Mouse (Mus musculus): Measurements from ENCODE around the gene Actr1b. TPM values are rescaled to one million over a fixed set of nuclear protein-coding genes. Genes with fewer than 3 reads are reported as not detected.

The Actr1b gene
- polyA plus RNA-seq (2015; fragmentation: Nextera tagmentation; extraction: Ambion mirVana) = 58.7 and 59.8 TPM in 2 replicates

DNA sequence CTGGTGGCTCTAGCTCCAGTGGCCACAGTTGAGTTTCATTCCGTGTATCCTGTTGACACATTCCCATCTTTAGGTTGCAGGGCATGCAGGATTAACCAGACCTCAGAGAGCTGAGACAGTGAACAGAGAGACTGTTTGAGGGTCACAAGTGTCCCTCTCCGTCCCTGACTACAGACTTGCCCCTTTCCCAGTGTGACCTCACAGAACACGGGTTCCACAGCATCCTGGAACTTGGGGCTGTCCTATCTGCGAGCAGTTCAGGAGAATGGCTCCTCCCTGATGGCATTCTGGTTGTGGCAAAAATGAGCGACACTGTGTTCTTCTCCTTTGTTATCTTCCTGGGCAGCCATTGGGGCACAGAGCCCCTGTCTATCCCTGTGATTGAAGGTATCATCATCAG is at the start of gene Actr1b:
Gene Actr1b (minus strand): TSS at position 112 of the 400 bp plus-strand sequence.

DNA sequence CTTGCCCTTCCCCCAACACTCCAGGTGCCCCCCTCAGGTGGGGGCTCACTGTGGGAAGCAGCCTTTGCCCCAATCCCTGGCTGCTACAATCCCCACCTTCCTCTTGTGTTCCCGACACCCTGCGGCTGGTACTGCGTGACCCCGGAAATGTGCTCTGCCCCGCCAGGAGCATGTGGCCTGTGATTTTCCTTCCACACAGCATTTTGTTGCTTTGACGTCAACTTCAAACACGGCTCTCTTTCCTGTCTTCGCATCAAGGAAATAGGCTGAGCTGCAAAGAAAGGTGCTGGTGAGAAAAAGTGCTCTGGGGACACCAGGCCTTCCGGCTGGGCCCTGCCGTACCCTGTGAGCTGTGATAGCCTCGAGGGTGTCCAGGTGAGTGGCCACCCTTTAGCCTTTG is 47.3 kb upstream of the Actr1b start, which contains the start of gene Zap70:
Gene Zap70 (plus strand): TSS at position 231 of the 400 bp plus-strand sequence.

DNA sequence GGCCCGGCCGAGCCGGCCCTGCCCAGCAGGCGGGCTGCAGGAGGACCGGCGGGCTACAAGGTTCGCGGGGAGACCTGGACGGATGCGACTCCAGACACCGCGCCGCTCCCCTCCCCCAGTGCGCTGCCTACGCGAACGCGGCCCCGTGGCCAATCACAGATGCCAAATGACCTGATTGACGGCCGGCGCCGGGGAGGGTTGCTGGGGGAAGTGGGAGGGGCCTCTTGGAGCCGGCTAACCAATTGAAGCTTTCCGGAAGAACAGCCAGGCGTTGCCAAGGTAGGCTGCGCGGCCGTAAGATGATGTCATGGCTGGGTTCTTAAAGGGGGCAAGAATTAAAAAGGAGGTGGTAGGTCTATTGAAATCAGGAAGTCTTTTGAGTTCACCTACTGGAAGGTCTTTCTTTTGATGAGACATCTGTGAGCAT is 4.4 kb downstream of the Actr1b start, which contains the start of gene 4933424G06Rik:
Gene 4933424G06Rik (plus strand): TSS at position 296 of the 427 bp plus-strand sequence.

DNA sequence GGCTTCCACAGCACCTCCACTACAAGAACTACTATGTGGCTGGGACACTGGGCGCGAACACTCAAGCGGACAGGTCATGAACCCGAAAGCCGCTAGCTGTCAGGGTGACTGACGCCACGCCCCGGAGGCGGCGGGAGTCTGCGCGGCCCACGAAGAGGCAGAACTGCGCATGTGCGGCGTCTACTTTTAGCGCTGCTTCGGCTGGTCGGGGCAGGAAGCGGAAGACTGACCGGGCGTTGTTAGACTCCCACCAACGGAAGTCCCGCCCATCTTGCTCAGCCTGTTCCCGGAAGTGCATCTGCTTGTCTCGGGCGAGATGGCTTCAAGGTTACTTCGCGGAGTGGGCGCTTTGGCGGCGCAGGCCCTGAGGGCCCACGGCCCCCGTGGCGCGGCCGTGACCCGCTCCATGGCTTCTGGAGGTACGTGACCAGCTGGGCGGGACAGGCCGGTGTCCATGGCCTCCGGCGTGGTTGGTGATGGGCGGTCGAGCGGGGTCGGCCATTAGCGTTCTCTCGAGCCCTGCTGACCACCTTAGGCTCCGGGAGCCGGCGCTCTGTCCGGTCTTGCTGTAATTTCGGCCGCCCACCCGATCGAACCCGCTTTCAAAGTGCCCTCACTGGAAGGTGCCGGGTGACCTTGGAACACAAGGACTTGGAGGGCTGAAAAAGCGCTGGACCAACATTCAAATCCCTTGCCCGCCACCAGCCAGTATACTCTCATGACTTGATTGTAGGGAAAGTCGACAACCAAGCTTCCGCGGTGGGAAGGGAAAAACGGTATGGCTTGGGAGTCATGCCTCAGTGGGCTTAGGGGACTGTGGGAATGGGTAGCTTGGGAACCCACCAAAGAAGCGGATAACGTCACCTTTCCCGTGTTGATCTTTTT is 22.7 kb downstream of the Actr1b start, which contains the start of gene Cox5b:
Gene Cox5b (plus strand): TSS at position 179 of the 885 bp plus-strand sequence.

DNA sequence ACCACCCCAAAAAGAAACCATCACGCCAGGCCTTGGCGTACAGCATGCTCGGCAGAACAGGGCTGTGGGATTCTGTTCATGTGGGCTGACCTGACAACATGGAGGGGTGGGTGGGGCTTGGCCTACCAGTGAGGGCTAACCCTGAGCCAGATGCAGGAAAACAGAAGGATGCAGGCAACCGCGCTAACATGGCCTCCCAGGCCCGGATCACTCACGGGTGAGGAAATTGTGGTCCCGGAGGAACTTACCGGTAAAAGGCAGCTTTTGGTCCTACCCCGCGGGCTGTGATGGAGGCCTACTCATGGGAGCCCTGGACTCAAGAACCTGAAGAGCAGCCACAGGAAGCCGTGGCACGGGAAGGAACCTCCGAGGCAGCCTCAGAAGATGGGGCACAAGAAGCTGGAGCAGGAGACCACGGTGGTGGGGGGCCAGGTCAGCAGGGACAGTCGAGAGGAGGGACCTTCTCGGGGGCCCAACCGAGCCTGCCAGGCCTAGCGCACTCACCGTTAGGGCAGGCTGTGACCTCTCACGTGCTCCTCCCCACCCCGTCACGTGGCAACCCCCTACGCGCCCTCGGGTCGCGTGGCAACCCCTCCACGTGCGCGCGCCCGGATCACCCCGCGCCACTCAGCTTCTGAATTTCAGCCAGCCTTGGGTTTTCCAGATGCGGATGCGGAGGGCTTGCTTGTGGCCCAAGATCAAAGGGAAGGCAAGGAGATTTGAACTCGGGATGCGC is 31.4 kb downstream of the Actr1b start, which contains the start of gene Fam178b:
Gene Fam178b (minus strand): TSS at position 564 of the 736 bp plus-strand sequence.

Small RNAs within 50 kb of the gene (microRNA-seq; reads per million reads assigned to microRNA genes)
- gene Gm24133 = 0 reads per million in 2 experiments

Other genes starting within 250 kb of the Actr1b start
- 5.9 TPM in 2 replicates for gene Cnnm4, start 242.8 kb downstream of the Actr1b start, polyA plus RNA-seq (2015; fragmentation: Nextera tagmentation; extraction: Ambion mirVana)
- 2.1 and 2.7 TPM in 2 replicates for gene Cnnm3, start 202.6 kb downstream of the Actr1b start, polyA plus RNA-seq (2015; fragmentation: Nextera tagmentation; extraction: Ambion mirVana)
- gene Ankrd23, start 177.5 kb downstream of the Actr1b start, polyA plus RNA-seq (2015; fragmentation: Nextera tagmentation; extraction: Ambion mirVana) = 53.8 and 60.7 TPM in 2 replicates
- gene Gm42417, start 175.0 kb downstream of the Actr1b start, polyA plus RNA-seq (2015; fragmentation: Nextera tagmentation; extraction: Ambion mirVana) = 0.28 and 0.54 TPM in 2 replicates
- gene Ankrd39, start 167.0 kb downstream of the Actr1b start, polyA plus RNA-seq (2015; fragmentation: Nextera tagmentation; extraction: Ambion mirVana) = 18.4 and 19.7 TPM in 2 replicates
- gene Sema4c, start 156.1 kb downstream of the Actr1b start, polyA plus RNA-seq (2015; fragmentation: Nextera tagmentation; extraction: Ambion mirVana) = 5.3 and 6.3 TPM in 2 replicates
- gene Fam178b, start 31.2 kb downstream of the Actr1b start, polyA plus RNA-seq (2015; fragmentation: Nextera tagmentation; extraction: Ambion mirVana) = 0.68 and 0.78 TPM in 2 replicates
- 1,173 and 1,270 TPM in 2 replicates for gene Cox5b, start 23.0 kb downstream of the Actr1b start, polyA plus RNA-seq (2015; fragmentation: Nextera tagmentation; extraction: Ambion mirVana)
- gene 4933424G06Rik, start 4.3 kb downstream of the Actr1b start, polyA plus RNA-seq (2015; fragmentation: Nextera tagmentation; extraction: Ambion mirVana) = 0.21 and 0.34 TPM in 2 replicates
- gene Zap70, start 47.4 kb upstream of the Actr1b start, polyA plus RNA-seq (2015; fragmentation: Nextera tagmentation; extraction: Ambion mirVana) = 0.29 and 0.41 TPM in 2 replicates
- 7.3 and 9.1 TPM in 2 replicates for gene Tmem131, start 229.2 kb upstream of the Actr1b start, polyA plus RNA-seq (2015; fragmentation: Nextera tagmentation; extraction: Ambion mirVana)